Comparison of ENCODE assay signal across 8 mouse cellular contexts in the genomic region with DNA sequence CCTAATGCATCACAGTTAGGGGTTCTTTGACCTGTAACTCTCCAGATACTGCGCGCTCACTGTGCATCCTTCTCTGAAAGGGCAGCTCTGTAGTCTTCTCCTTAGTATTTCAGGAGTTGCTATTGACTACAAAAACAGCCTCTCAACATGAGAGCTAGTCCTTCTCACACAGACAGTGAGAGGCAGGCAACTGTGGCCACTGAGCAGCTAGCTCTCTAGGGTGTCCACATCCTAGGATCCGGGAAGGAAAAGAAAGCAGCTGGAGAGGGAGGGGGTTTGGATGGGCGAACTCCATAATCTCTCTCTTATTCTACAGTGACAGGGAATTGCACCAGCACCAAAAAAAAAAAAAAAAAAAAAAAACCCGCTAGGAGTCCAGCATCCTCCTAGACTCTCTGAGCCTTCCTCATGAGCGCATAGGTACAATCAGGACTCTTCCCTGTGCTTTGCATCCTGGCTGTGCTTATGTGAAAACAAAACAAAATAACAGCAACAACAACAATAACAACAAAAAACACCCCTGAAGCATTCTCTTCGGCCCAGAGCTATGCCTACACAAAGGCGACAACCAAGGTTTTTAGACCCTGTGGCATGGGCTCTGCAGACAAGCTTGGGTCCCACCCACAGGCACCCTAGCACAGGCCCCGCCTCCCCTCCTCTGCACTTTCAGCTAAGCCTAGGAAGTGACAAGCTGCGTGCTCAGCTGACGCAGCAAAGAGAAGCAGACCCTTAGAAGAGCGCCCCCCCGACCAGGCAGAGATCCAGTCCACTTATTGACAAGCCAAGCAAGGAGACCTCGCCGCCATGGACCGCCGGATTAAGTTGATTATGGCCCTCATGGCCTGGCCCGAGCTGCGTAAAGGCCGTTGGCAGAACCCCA. TPM values are rescaled to one million over a fixed set of nuclear protein-coding genes. Genes with fewer than 3 reads are reported as not detected.
DNase-seq lines count a peak whose midpoint lies in the region; ATAC-seq lines count a peak whose summit lies in the region.

A gene (plus strand): TSS at position 791 of the 880 bp plus-strand sequence.

- H3K4me3 ChIP-seq in intestine, embryonic 14.5 days (ENCODE audit: low read depth, low read length) = peak within 1 kb of the TSS; percentile 41
- H3K4me3 ChIP-seq in macrophage (ENCODE audit: inconsistent target) = peak within 1 kb of the TSS; percentile 28; the same call in 1 of the 2 replicates

- H3K9me3 ChIP-seq in intestine, embryonic 14.5 days (ENCODE audit: control insufficient read depth, low read length) = no peaks in the 10 kb centered on the region

- H3K4me2 ChIP-seq in intestine, embryonic 14.5 days (ENCODE audit: low read length) = peak within 1 kb of the TSS; percentile 52

- peak; percentile 70; the same call in 1 of the 2 replicates for ATAC-seq in intestine, embryonic 14.5 days (replicated peaks; ENCODE audit: low FRiP score, low TSS enrichment, low read depth)

- H3K4me1 ChIP-seq in intestine, embryonic 14.5 days (replicated peaks; ENCODE audit: control insufficient read depth, insufficient read depth, low read length) = no peaks in the 10 kb centered on the region

- H3K27ac ChIP-seq in intestine, embryonic 14.5 days (ENCODE audit: low read depth) = no peak within 1 kb of the TSS
- no peak within 1 kb of the TSS for H3K27ac ChIP-seq in macrophage

- H3K36me3 ChIP-seq in intestine, embryonic 14.5 days (ENCODE audit: control insufficient read depth, insufficient read depth, low read length) = no peaks in the 10 kb centered on the region
- H3K36me3 ChIP-seq in macrophage (ENCODE audit: inconsistent target) = no peaks in the 10 kb centered on the region

- peak within 1 kb of the TSS; percentile 47 for H3K9ac ChIP-seq in intestine, embryonic 14.5 days (ENCODE audit: low read length)

- no peaks in the 10 kb centered on the region for H3K79me2 ChIP-seq in macrophage (ENCODE audit: inconsistent target)

- H3K27me3 ChIP-seq in intestine, embryonic 14.5 days (replicated peaks; ENCODE audit: control insufficient read depth, insufficient read depth, low read length) = no peaks in the 10 kb centered on the region

- 26% methylated on average over 20 of the region's 20 CpGs for WGBS in intestine, embryonic 14.5 days
- 35% methylated on average over 16 of the region's 20 CpGs for WGBS in macrophage (ENCODE audit: missing documents)

- DNase-seq in adrenal gland, postnatal 10 days = peak; percentile 78
- peak; percentile 32 for DNase-seq in embryo, embryonic 11.5 days (ENCODE audit: low read depth, low spot score)
- DNase-seq in gastrocnemius, postnatal 4 days (ENCODE audit: low spot score in 2 of 2) = peak; percentile 27 to 50
- DNase-seq in intestine, embryonic 14.5 days (ENCODE audit: low spot score) = no peak
- peak; percentile 59 to 75 for DNase-seq in left cerebral cortex, adult 9 months (ENCODE audit: low spot score in 2 of 2)
- peak; percentile 87 to 89 for DNase-seq in right cerebral cortex, postnatal 10 days (ENCODE audit: low spot score in 2 of 2)
- DNase-seq in yolk sac, embryonic 10.5 days (ENCODE audit: low spot score) = peak; percentile 28

RNA-seq across cellular contexts. Expression of the gene that starts here (rescaled TPM):
- total RNA-seq in adrenal gland, postnatal 10 days (2021) = 10 to 100 TPM; 83.5 to 86.7 TPM
- 10 to 100 TPM; 20.6 to 22.4 TPM for total RNA-seq in gastrocnemius, postnatal 4 days (2021)
- polyA plus RNA-seq in intestine, embryonic 14.5 days (2014; fragmentation: Nextera tagmentation; extraction: Ambion mirVana) = 28.4 and 34.2 TPM in 2 replicates
- total RNA-seq in macrophage (2018; cell fraction: chromatin; rRNA removed) = 1 to 10 TPM in 1 of 26 experiments, not detected in 25; 8.3 TPM
- total RNA-seq in macrophage (2018; cell fraction: cytosol; rRNA removed) = 1 to 10 TPM in 21 of 26 experiments, under 1 TPM in 4, not detected in 1; 0.48 to 4.0 (median 1.6) TPM
- 1 to 10 TPM in 1 of 26 experiments, not detected in 25; 2.8 TPM for total RNA-seq in macrophage (2018; cell fraction: nucleus; rRNA removed)
- 2.3 to 3.9 TPM (median 3.6 TPM) in 3 replicates for polyA plus RNA-seq in macrophage (2018)
